Mouse (Mus musculus): ENCODE data around the gene Ankrd17.

DNA sequence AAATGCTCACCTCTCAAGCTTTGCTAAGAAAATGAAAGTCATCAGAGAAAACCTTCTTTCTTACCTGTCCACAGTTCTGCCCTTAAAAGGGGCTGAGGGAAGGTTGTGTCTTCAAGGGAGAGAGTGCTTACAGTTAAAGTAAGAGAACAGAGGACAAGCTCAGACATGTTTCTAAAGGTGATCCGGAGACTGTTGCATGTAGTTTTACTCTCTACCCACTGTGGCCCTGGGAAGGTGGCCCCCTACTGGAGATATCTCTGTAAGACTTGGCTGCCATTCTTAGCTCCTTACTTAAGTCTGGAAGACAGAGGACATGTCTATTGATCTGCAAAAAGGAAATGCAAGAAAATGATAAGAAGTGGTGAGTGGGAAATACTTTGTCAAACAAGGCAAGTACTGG is 16.7 kb upstream of the Ankrd17 start:
- TF ChIP-seq POLR2A (IDR thresholded peaks at IDR 0.05; ENCODE audit: insufficient read length, low read depth) (no peak), MYOD1 (IDR thresholded peaks at IDR 0.05; ENCODE audit: control insufficient read depth in 1 of 3, insufficient read length in 2 of 3, low read depth in 2 of 3) (no peak), E2F4 (IDR thresholded peaks at IDR 0.05; ENCODE audit: insufficient read depth) (no peak), MAX (IDR thresholded peaks at IDR 0.05; ENCODE audit: low read depth) (no peak), TCF12 (IDR thresholded peaks at IDR 0.05; ENCODE audit: insufficient read depth, poor library complexity, severe bottlenecking) (no peak), USF1 (IDR thresholded peaks at IDR 0.05; ENCODE audit: low read depth) (no peak), SRF (IDR thresholded peaks at IDR 0.05; ENCODE audit: control insufficient read depth, insufficient read length, low read depth) (no peak), CEBPB (IDR thresholded peaks at IDR 0.05; ENCODE audit: insufficient read depth, poor library complexity, severe bottlenecking) (no peak), REST (IDR thresholded peaks at IDR 0.05; ENCODE audit: insufficient read depth, insufficient read length) (no peak)

Data from myocyte (in vitro differentiated cells).